9 mouse cellular contexts compared by ENCODE assay signal in genomic region chr14:55822435-55822990, GRCm38 (mm10). TPM values are rescaled to one million over a fixed set of nuclear protein-coding genes. Genes with fewer than 3 reads are reported as not detected.
DNase-seq lines count a peak whose midpoint lies in the region; ATAC-seq lines count a peak whose summit lies in the region.
"Had no signal": no experiment of that assay in that cellular context is flagged by ENCODE, and none has a peak within 500 bp of the region (broad histone marks: within the 10 kb centered on the region; RNA-seq: fewer than 3 reads in every experiment).

No protein-coding gene starts in this region.

- H3K9me3 ChIP-seq in forebrain, embryonic 14.5 days (replicated peaks; ENCODE audit: control insufficient read depth, low read length) = no peaks in the 10 kb centered on the region
- no peaks in the 10 kb centered on the region for H3K9me3 ChIP-seq in lung, embryonic 15.5 days

- peak overlapping the region; percentile 82 for H3K4me2 ChIP-seq in forebrain, embryonic 14.5 days (ENCODE audit: low read length)
- peak overlapping the region; percentile 79 for H3K4me2 ChIP-seq in lung, embryonic 15.5 days

- H3K27ac ChIP-seq in forebrain, embryonic 14.5 days (ENCODE audit: low read depth, low read length) = peak overlapping the region; percentile 89
- peak overlapping the region; percentile 99 for H3K27ac ChIP-seq in lung, embryonic 15.5 days
- H3K27ac ChIP-seq: macrophage had no signal

- H3K36me3 ChIP-seq in forebrain, embryonic 14.5 days (ENCODE audit: control insufficient read depth, insufficient read depth, low read length) = no peaks in the 10 kb centered on the region
- peaks cover 4% of the 10 kb centered on the region; the same call in 1 of the 2 replicates for H3K36me3 ChIP-seq in lung, embryonic 15.5 days

- ATAC-seq in forebrain, embryonic 14.5 days = peak; percentile 24; the same call in 1 of the 2 replicates
- no peak for ATAC-seq in lung, embryonic 15.5 days (ENCODE audit: borderline replicate concordance, extremely low read depth, low FRiP score, low TSS enrichment)
- peak; percentile 81 for ATAC-seq in neutrophil, adult 5-6 weeks (ENCODE audit: extremely low read depth, insufficient number of reproducible peaks, low FRiP score, poor library complexity, severe bottlenecking)

- H3K27me3 ChIP-seq in forebrain, embryonic 14.5 days (replicated peaks; ENCODE audit: control insufficient read depth, insufficient read depth, low read length) = 0 out of 2 replicates have a peak, but pooled peaks cover 3% of the 10 kb centered on the region
- H3K27me3 ChIP-seq in lung, embryonic 15.5 days = no peaks in the 10 kb centered on the region

- H3K4me3 ChIP-seq in forebrain, embryonic 14.5 days (ENCODE audit: low read depth, low read length) = peak overlapping the region; percentile 47
- H3K4me3 ChIP-seq in lung, embryonic 15.5 days = peak overlapping the region; percentile 71

- peaks cover 22% of the 10 kb centered on the region for H3K4me1 ChIP-seq in forebrain, embryonic 14.5 days (ENCODE audit: control insufficient read depth, insufficient read depth, low read length)
- H3K4me1 ChIP-seq in lung, embryonic 15.5 days = peaks cover 30% of the 10 kb centered on the region

- peak; percentile 77 for DNase-seq in MEL-GATA-1-ER (ENCODE audit: extremely low read depth, low read depth)
- peak; percentile 48 for DNase-seq in cerebellum, adult 11 months
- DNase-seq in forebrain, embryonic 14.5 days (ENCODE audit: low spot score) = peak; percentile 90
- peak; percentile 69 for DNase-seq in heart, postnatal 25 days (ENCODE audit: low spot score)
- DNase-seq in kidney, postnatal 4 days = peak; percentile 84 to 89
- peak; percentile 86 for DNase-seq in thymus, postnatal 0 days (ENCODE audit: low spot score)

- H3K9ac ChIP-seq in forebrain, embryonic 14.5 days (ENCODE audit: low read length) = peak overlapping the region; percentile 71
- peak overlapping the region; percentile 62 for H3K9ac ChIP-seq in lung, embryonic 15.5 days

- 4% methylated on average over 13 of the region's 13 CpGs for WGBS in forebrain, embryonic 14.5 days
- WGBS in lung, embryonic 15.5 days = 3% methylated on average over 13 of the region's 13 CpGs

- intact Hi-C loops in heart, postnatal 25 days (cut with DNase I) = loop anchor here (1.0 to 2.0 kb wide), 2 partner anchors 42 to 100 kb away; no protein-coding TSS in a partner anchor

RNA-seq across cellular contexts. Expression of gene Nfatc4, which starts 0.4 kb away (rescaled TPM):
- polyA plus RNA-seq in forebrain, embryonic 14.5 days (2014; fragmentation: Nextera tagmentation; extraction: Ambion mirVana) = 8.3 and 9.1 TPM in 2 replicates
- 1 to 10 TPM; 3.9 to 5.5 TPM for total RNA-seq in heart, postnatal 25 days (2021)
- polyA plus RNA-seq in lung, embryonic 15.5 days (2015; fragmentation: Nextera tagmentation; extraction: Ambion mirVana) = 50.9 and 52.7 TPM in 2 replicates
- not detected in 2 replicates for total RNA-seq in neutrophil, adult 5-6 weeks (2017)
- polyA plus RNA-seq in thymus, postnatal 0 days (2015; fragmentation: Nextera tagmentation; extraction: Ambion mirVana) = 1.7 and 2.2 TPM in 2 replicates
- polyA plus RNA-seq: macrophage had no signal

RNA-seq across cellular contexts. Expression of gene Nynrin, which starts 31.3 kb away (rescaled TPM):
- polyA plus RNA-seq in forebrain, embryonic 14.5 days (2014; fragmentation: Nextera tagmentation; extraction: Ambion mirVana) = 6.2 and 7.4 TPM in 2 replicates
- 1 to 10 TPM; 8.2 to 9.7 TPM for total RNA-seq in heart, postnatal 25 days (2021)
- polyA plus RNA-seq in lung, embryonic 15.5 days (2015; fragmentation: Nextera tagmentation; extraction: Ambion mirVana) = 19.5 and 19.7 TPM in 2 replicates
- total RNA-seq in neutrophil, adult 5-6 weeks (2017) = 0.23 and 0.25 TPM in 2 replicates
- 1.7 and 2.4 TPM in 2 replicates for polyA plus RNA-seq in thymus, postnatal 0 days (2015; fragmentation: Nextera tagmentation; extraction: Ambion mirVana)

RNA-seq across cellular contexts. Expression of gene Ripk3, which starts 33.8 kb away (rescaled TPM):
- polyA plus RNA-seq in forebrain, embryonic 14.5 days (2014; fragmentation: Nextera tagmentation; extraction: Ambion mirVana) = 2.4 and 4.1 TPM in 2 replicates
- total RNA-seq in heart, postnatal 25 days (2021) = 1 to 10 TPM; 2.3 to 3.4 TPM
- polyA plus RNA-seq in lung, embryonic 15.5 days (2015; fragmentation: Nextera tagmentation; extraction: Ambion mirVana) = 43.4 and 45.6 TPM in 2 replicates
- total RNA-seq in neutrophil, adult 5-6 weeks (2017) = 17.3 and 30.9 TPM in 2 replicates
- polyA plus RNA-seq in thymus, postnatal 0 days (2015; fragmentation: Nextera tagmentation; extraction: Ambion mirVana) = 70.3 and 76.2 TPM in 2 replicates

RNA-seq across cellular contexts. Expression of gene Adcy4, which starts 38.6 kb away (rescaled TPM):
- 1.9 and 3.3 TPM in 2 replicates for polyA plus RNA-seq in forebrain, embryonic 14.5 days (2014; fragmentation: Nextera tagmentation; extraction: Ambion mirVana)
- total RNA-seq in heart, postnatal 25 days (2021) = 10 to 100 TPM; 18.2 to 23.8 TPM
- 14.3 and 18.0 TPM in 2 replicates for polyA plus RNA-seq in lung, embryonic 15.5 days (2015; fragmentation: Nextera tagmentation; extraction: Ambion mirVana)
- 0.49 TPM in 1 of 2 replicates, not detected in the other for total RNA-seq in neutrophil, adult 5-6 weeks (2017)
- 2.2 and 2.7 TPM in 2 replicates for polyA plus RNA-seq in thymus, postnatal 0 days (2015; fragmentation: Nextera tagmentation; extraction: Ambion mirVana)

RNA-seq across cellular contexts. Expression of gene Ltb4r1, which starts 56.8 kb away (rescaled TPM):
- 0.28 TPM in 1 of 2 replicates, not detected in the other for polyA plus RNA-seq in forebrain, embryonic 14.5 days (2014; fragmentation: Nextera tagmentation; extraction: Ambion mirVana)
- total RNA-seq in heart, postnatal 25 days (2021) = under 1 TPM in 1 of 2 experiments, not detected in 1; 0.18 TPM
- polyA plus RNA-seq in lung, embryonic 15.5 days (2015; fragmentation: Nextera tagmentation; extraction: Ambion mirVana) = 1.7 and 2.6 TPM in 2 replicates
- 12.9 and 14.6 TPM in 2 replicates for total RNA-seq in neutrophil, adult 5-6 weeks (2017)
- polyA plus RNA-seq in thymus, postnatal 0 days (2015; fragmentation: Nextera tagmentation; extraction: Ambion mirVana) = 3.7 and 4.3 TPM in 2 replicates
